Mouse (Mus musculus) lung, embryonic 14.5 days (tissue): ENCODE results near the gene Kif27. TPM values are rescaled to one million over a fixed set of nuclear protein-coding genes. Genes with fewer than 3 reads are reported as not detected.
A peak's percentile ranks its signal among the peaks of the same experiment; 100 is the strongest.

Source experiments
- ATAC-seq: fragments of 200-750 bp; cut with Nextera tagmentation; 2 replicates; pipeline ENCODE4 v1.8.0; 2017; ENCODE audit warnings: mild to moderate bottlenecking, moderate TSS enrichment, moderate library complexity; ENCODE audit not compliant: insufficient read depth
- DNase-seq: peaks from one replicate; pipeline ENCODE4 v3.0.0-alpha.2; 2015
- H3K27ac ChIP-seq: fragments of 300-500 bp; sonication (generic); 2 replicates; pipeline ENCODE4 v1.5.1; 2014; ENCODE audit warnings: low read depth, mild to moderate bottlenecking, moderate library complexity
- H3K27me3 ChIP-seq: fragments of 300-500 bp; sonication (generic); 2 replicates; pipeline ENCODE4 v1.6.1; 2014; ENCODE audit warnings: low read length, control low read depth; ENCODE audit not compliant: insufficient read depth
- H3K36me3 ChIP-seq: fragments of 300-500 bp; sonication (generic); 2 replicates; pipeline ENCODE4 v1.6.1; 2014; ENCODE audit warnings: control low read depth; ENCODE audit not compliant: insufficient read depth
- H3K4me1 ChIP-seq: fragments of 300-500 bp; sonication (generic); 2 replicates; pipeline ENCODE4 v1.6.1; 2014; ENCODE audit warnings: antibody characterized with exemption, control low read depth; ENCODE audit not compliant: insufficient read depth
- H3K4me2 ChIP-seq: fragments of 300-500 bp; sonication (generic); 2 replicates; pipeline ENCODE4 v1.6.1; 2014; ENCODE audit warnings: mild to moderate bottlenecking
- H3K4me3 ChIP-seq: fragments of 300-500 bp; sonication (generic); 2 replicates; pipeline ENCODE4 v1.5.1; 2014; ENCODE audit warnings: low read depth, low read length
- H3K9ac ChIP-seq: fragments of 300-500 bp; sonication (generic); 2 replicates; pipeline ENCODE4 v1.6.1; 2014
- H3K9me3 ChIP-seq: fragments of 300-500 bp; sonication (generic); 2 replicates; pipeline ENCODE4 v1.6.1; 2016; ENCODE audit warnings: low read depth, low read length, control low read depth
- CTCF ChIP-seq: IDR thresholded peaks from 2 replicates; pipeline ENCODE4 v1.5.1; 2016; ENCODE audit warnings: antibody characterized with exemption, low read depth
- WGBS: fragments of 180-500 bp; shearing (Covaris S2); extraction: QIAGEN DNeasy Blood & Tissue Kit; methylation state at CpG from one replicate; pipeline ENCODE4 v1.1.7; 2014; 5-methylcytosine and 5-hydroxymethylcytosine counted together
- polyA plus RNA-seq: library from polyadenylated mRNA; unstranded; fragments of >200 nt; fragmentation: Nextera tagmentation; extraction: Ambion mirVana; gene quantifications from 2 replicates; pipeline ENCODE4 v1.2.1, GENCODE M21; 2014

The Kif27 gene
- polyA plus RNA-seq, 1 experiment from 2014 or later = 0.82 TPM

DNA sequence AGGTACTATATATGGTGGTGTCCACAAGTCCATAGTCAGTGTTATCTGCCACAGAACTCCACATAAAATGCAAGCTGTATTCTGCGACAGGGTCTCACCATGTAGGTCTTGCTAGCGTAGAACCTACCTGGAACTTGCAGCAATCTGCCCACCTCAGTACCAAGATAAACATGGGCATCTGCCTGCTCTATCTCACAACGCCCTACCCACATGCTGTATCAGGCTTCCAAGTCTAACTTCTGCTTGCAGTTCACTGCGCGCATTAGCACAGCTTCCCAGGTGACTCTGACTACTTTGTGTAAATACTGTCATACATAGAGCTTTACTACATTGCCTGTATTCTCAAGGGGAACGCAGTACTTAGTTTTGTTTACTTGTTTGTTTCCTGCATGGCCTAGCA is 57.0 kb downstream of the Kif27 start:
- Histone ChIP-seq H3K4me2 (no peak overlapping the region), H3K36me3 (no peaks in the 10 kb centered on the region), H3K4me1 (no peaks in the 10 kb centered on the region), H3K4me3 (no peak overlapping the region), H3K9ac (no peak overlapping the region), H3K27me3 (no peaks in the 10 kb centered on the region), H3K9me3 (no peaks in the 10 kb centered on the region), H3K27ac (no peak overlapping the region)
- no peak for DNase-seq
- no peak for TF ChIP-seq CTCF
- 80% methylated on average over 6 of the region's 6 CpGs for WGBS
- ATAC-seq = no peak

DNA sequence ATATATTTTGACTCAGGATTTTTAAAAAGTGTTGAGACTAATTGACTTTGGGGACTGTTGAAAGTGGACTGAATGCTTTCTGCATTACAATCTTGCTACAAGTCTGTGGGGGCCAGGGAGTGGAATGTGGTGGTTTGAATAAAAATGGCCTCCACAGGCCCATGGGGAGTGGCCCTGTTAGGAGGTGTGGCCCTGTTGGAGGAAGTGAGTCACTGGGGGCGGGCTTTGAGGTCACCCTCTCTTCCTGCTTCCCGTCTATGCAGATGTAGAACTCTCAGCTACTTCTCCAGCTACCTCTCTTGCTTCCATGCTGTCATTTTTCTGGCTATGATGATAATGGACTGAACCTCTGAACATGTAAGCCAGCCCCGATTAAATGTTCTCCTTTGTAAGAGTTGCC is 60.2 kb downstream of the Kif27 start:
- Histone ChIP-seq H3K4me3 (no peak overlapping the region), H3K9ac (no peak overlapping the region), H3K4me2 (no peak overlapping the region), H3K27me3 (no peaks in the 10 kb centered on the region), H3K36me3 (no peaks in the 10 kb centered on the region), H3K9me3 (no peaks in the 10 kb centered on the region), H3K4me1 (no peaks in the 10 kb centered on the region), H3K27ac (no peak overlapping the region)
- ATAC-seq (no peak), DNase-seq (no peak)
- 83% methylated on average over 3 of the region's 3 CpGs for WGBS
- TF ChIP-seq CTCF = no peak

DNA sequence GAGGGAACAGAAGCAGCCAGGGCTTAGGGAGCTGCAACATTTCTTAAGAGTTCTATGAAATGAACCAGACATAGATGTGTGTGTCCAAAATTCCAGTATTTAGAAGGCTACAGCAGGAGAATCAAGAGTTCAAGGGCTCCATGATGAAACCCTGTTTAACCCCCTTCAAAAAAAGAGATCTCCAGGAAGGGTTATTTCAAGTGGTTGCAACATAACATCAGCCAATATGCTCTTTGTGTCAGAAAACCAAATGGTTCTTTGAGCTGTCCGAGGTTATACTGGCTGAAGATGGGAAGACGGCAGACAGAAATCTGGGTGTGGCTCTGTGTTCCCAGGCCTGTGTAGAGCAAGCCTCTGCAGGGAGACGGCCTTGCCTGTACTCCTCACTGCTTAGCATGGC is 63.3 kb downstream of the Kif27 start:
- no peak overlapping the region for H3K9ac ChIP-seq
- DNase-seq (no peak), ATAC-seq (no peak)
- H3K27me3 ChIP-seq = no peaks in the 10 kb centered on the region
- H3K4me2 ChIP-seq = no peak overlapping the region
- 55% methylated on average over 3 of the region's 3 CpGs for WGBS
- H3K36me3 ChIP-seq = no peaks in the 10 kb centered on the region
- no peak for TF ChIP-seq CTCF
- H3K4me1 ChIP-seq = no peaks in the 10 kb centered on the region
- H3K27ac ChIP-seq = no peak overlapping the region
- no peak overlapping the region for H3K4me3 ChIP-seq
- no peaks in the 10 kb centered on the region for H3K9me3 ChIP-seq

DNA sequence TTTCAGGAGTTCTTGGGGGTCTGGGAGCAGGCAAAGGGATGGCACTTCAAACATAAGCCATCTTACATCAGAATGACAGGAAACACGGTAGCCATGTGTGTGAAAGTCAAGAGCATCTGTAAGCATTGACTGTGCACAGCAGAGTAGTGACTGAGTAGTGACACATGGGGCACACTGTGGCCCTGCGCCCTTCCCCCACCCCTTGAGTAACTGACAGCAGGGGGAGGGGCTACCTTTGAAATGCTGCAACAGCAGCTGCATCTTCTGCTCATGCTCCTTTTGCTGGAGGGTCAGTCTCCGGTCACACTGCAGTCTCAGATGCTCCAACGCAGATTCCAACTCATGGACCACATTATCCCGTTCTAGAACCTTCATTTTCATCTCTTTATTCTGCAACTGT is 66.1 kb downstream of the Kif27 start:
- ATAC-seq (no peak), DNase-seq (peak; percentile 5)
- no peak for TF ChIP-seq CTCF
- Histone ChIP-seq H3K27ac (no peak overlapping the region), H3K36me3 (no peaks in the 10 kb centered on the region), H3K9me3 (no peaks in the 10 kb centered on the region), H3K27me3 (no peaks in the 10 kb centered on the region), H3K9ac (no peak overlapping the region), H3K4me3 (no peak overlapping the region), H3K4me1 (no peaks in the 10 kb centered on the region), H3K4me2 (no peak overlapping the region)
- 11% methylated on average over 5 of the region's 5 CpGs for WGBS

DNA sequence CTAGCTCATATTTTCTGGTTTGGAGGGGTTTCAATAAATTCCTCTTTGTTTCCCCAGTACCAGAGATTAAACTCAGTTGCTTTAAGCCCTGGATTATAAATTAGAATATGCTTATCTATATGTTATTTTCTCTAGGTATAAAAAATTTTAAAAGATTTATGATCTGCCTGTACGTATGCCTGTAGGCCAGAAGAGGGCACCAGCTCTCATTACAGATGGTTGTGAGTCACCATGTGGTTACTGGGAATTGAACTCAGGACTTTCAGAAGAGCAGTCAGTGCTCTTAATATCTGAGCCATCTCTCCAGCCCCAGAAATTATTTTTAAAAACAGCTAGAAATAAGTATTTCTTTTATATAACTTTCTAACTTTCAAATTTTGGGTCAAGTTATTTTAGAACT is 69.6 kb downstream of the Kif27 start:
- no peaks in the 10 kb centered on the region for H3K4me1 ChIP-seq
- H3K27me3 ChIP-seq = no peaks in the 10 kb centered on the region
- H3K36me3 ChIP-seq = no peaks in the 10 kb centered on the region
- no peak overlapping the region for H3K4me2 ChIP-seq
- 0 out of 2 replicates have a peak, but pooled peaks have one; percentile 36 for TF ChIP-seq CTCF
- ATAC-seq = no peak
- H3K9me3 ChIP-seq = no peaks in the 10 kb centered on the region
- H3K27ac ChIP-seq = no peak overlapping the region
- WGBS = 57% methylated on average over 1 of the region's 1 CpGs
- H3K4me3 ChIP-seq = no peak overlapping the region
- no peak overlapping the region for H3K9ac ChIP-seq
- DNase-seq = peak; percentile 9

DNA sequence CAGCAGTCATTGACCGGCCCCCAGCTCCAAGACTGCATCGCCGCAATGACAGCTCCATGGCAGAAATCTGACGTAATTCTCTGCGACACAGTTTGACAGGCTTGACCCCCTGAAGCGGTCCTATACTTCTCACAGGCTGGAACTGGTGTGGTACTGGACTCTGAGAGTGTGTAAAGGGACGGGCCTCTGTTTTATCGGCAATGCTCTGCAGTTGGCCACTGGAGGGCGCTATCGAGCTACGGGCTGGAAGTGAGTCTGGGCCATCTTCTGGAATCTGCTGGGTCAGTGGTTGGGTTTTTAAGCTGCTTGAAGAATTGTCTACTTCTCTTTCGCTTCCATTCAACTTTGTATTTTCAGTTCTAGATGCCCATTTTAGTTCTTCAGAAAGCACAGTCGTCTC is 71.1 kb downstream of the Kif27 start:
- no peaks in the 10 kb centered on the region for H3K9me3 ChIP-seq
- H3K4me2 ChIP-seq = no peak overlapping the region
- peak; percentile 96 for TF ChIP-seq CTCF
- 17% methylated on average over 13 of the region's 13 CpGs for WGBS
- H3K4me3 ChIP-seq = no peak overlapping the region
- no peaks in the 10 kb centered on the region for H3K27me3 ChIP-seq
- ATAC-seq (peak; percentile 58; the same call in 1 of the 2 replicates), DNase-seq (peak; percentile 92)
- H3K4me1 ChIP-seq = no peaks in the 10 kb centered on the region
- no peak overlapping the region for H3K9ac ChIP-seq
- no peak overlapping the region for H3K27ac ChIP-seq
- no peaks in the 10 kb centered on the region for H3K36me3 ChIP-seq

DNA sequence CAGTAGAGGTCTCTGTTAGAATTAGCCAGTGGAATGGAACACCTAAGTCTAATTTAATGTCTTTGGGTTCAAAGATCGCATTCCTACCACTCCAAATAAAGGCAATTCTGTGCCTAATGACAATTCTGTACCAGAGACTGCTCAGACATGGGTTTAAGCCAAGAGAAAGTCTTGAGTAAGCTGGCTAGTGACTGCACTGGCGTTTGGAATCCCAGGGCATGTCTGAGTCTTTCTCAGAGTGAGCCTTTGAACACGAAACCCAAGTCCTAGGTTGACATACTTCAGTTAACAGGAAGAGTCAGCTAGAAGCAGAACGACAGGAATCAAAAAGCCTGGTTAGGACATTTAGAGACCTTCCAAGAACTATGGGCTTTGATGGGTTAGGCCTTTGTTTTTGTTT is 75.5 kb downstream of the Kif27 start:
- no peaks in the 10 kb centered on the region for H3K27me3 ChIP-seq
- H3K4me3 ChIP-seq = no peak overlapping the region
- DNase-seq (no peak), ATAC-seq (no peak)
- H3K36me3 ChIP-seq = no peaks in the 10 kb centered on the region
- no peak overlapping the region for H3K27ac ChIP-seq
- H3K9me3 ChIP-seq = no peaks in the 10 kb centered on the region
- no peaks in the 10 kb centered on the region for H3K4me1 ChIP-seq
- no peak for TF ChIP-seq CTCF
- 64% methylated on average over 4 of the region's 4 CpGs for WGBS
- no peak overlapping the region for H3K9ac ChIP-seq
- H3K4me2 ChIP-seq = no peak overlapping the region

DNA sequence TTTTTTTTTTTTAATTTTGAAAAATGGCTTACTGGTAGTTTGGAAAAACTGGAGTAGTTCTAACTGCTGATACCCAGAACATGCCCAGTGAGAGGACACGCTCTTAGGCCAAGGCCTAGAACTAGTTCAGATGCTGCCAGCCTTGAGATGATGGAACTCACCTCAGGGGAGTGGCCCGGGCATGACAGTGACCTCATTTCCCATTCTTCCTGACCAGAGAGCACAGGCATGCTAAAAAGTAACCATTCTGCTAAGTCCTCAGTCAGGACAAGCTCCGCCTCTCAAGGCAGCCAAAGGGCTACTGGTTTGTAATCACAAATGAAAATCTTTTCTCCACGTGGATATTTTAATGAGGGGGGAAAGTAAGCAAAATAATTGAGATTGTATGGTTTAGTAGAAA is 77.0 kb downstream of the Kif27 start:
- H3K36me3 ChIP-seq = no peaks in the 10 kb centered on the region
- H3K4me3 ChIP-seq = no peak overlapping the region
- no peak overlapping the region for H3K9ac ChIP-seq
- H3K27ac ChIP-seq = no peak overlapping the region
- ATAC-seq (no peak), DNase-seq (no peak)
- no peaks in the 10 kb centered on the region for H3K27me3 ChIP-seq
- H3K4me1 ChIP-seq = no peaks in the 10 kb centered on the region
- no peak for TF ChIP-seq CTCF
- WGBS = 65% methylated on average over 4 of the region's 4 CpGs
- no peak overlapping the region for H3K4me2 ChIP-seq
- no peaks in the 10 kb centered on the region for H3K9me3 ChIP-seq
